Mouse (Mus musculus): Measurements from ENCODE around the gene Ap3b1. TPM values are rescaled to one million over a fixed set of nuclear protein-coding genes. Genes with fewer than 3 reads are reported as not detected.
A peak's percentile ranks its signal among the peaks of the same experiment; 100 is the strongest.

Ap3b1 gene
- total RNA-seq, 2 experiments from 2014 or later: 56.0 to 56.3 TPM

- no peak for DNase-seq (ENCODE audit: low spot score in 2 of 2)
Observed at GRCm38 (mm10) chr13:94529138-94529537, 170.4 kb downstream of the Ap3b1 start.

GRCm38 (mm10) chr13:94533516-94533915 lies 174.8 kb downstream of the Ap3b1 start:
- no peak for DNase-seq (ENCODE audit: low spot score in 2 of 2)

- DNase-seq (ENCODE audit: low spot score in 2 of 2): no peak
Observed at GRCm38 (mm10) chr13:94537336-94537735, 178.6 kb downstream of the Ap3b1 start.

GRCm38 (mm10) chr13:94539851-94540646 lies 181.3 kb downstream of the Ap3b1 start:
- no peak for DNase-seq (ENCODE audit: low spot score in 2 of 2)

GRCm38 (mm10) chr13:94542061-94542460 lies 183.3 kb downstream of the Ap3b1 start:
- DNase-seq (ENCODE audit: low spot score in 2 of 2): no peak

- no peak for DNase-seq (ENCODE audit: low spot score in 2 of 2)
Observed at GRCm38 (mm10) chr13:94544211-94544610, 185.5 kb downstream of the Ap3b1 start.

- DNase-seq (ENCODE audit: low spot score in 2 of 2): no peak
Observed at GRCm38 (mm10) chr13:94545739-94546138, 187.0 kb downstream of the Ap3b1 start.

- no peak for DNase-seq (ENCODE audit: low spot score in 2 of 2)
Observed at GRCm38 (mm10) chr13:94546246-94546645, 187.5 kb downstream of the Ap3b1 start.

- no peak for DNase-seq (ENCODE audit: low spot score in 2 of 2)
Observed at GRCm38 (mm10) chr13:94549580-94549979, 190.8 kb downstream of the Ap3b1 start.

- DNase-seq (ENCODE audit: low spot score in 2 of 2): no peak
Observed at GRCm38 (mm10) chr13:94550037-94550436, 191.3 kb downstream of the Ap3b1 start.

GRCm38 (mm10) chr13:94560011-94560410 lies 201.3 kb downstream of the Ap3b1 start:
- DNase-seq (ENCODE audit: low spot score in 2 of 2): peak; percentile 70 to 92

- DNase-seq (ENCODE audit: low spot score in 2 of 2): no peak
Observed at GRCm38 (mm10) chr13:94560878-94561277, 202.1 kb downstream of the Ap3b1 start.

GRCm38 (mm10) chr13:94562652-94563339 lies 204.0 kb downstream of the Ap3b1 start:
- no peak for DNase-seq (ENCODE audit: low spot score in 2 of 2)

GRCm38 (mm10) chr13:94563836-94564235 lies 205.1 kb downstream of the Ap3b1 start:
- DNase-seq (ENCODE audit: low spot score in 2 of 2): no peak

- DNase-seq (ENCODE audit: low spot score in 2 of 2): no peak
Observed at GRCm38 (mm10) chr13:94564351-94564994, 205.7 kb downstream of the Ap3b1 start.

- DNase-seq (ENCODE audit: low spot score in 2 of 2): no peak
Observed at GRCm38 (mm10) chr13:94565176-94565575, 206.4 kb downstream of the Ap3b1 start.

- DNase-seq (ENCODE audit: low spot score in 2 of 2): no peak
Observed at GRCm38 (mm10) chr13:94565616-94566015, 206.9 kb downstream of the Ap3b1 start.

- DNase-seq (ENCODE audit: low spot score in 2 of 2): no peak
Observed at GRCm38 (mm10) chr13:94567739-94568138, 209.0 kb downstream of the Ap3b1 start.

- no peak for DNase-seq (ENCODE audit: low spot score in 2 of 2)
Observed at GRCm38 (mm10) chr13:94571001-94571400, 212.2 kb downstream of the Ap3b1 start.

GRCm38 (mm10) chr13:94573356-94573755 lies 214.6 kb downstream of the Ap3b1 start:
- DNase-seq (ENCODE audit: low spot score in 2 of 2): peak in 1 of 2 experiments; percentile 47

- no peak for DNase-seq (ENCODE audit: low spot score in 2 of 2)
Observed at GRCm38 (mm10) chr13:94573833-94574232, 215.1 kb downstream of the Ap3b1 start.
